In the genomic region with DNA sequence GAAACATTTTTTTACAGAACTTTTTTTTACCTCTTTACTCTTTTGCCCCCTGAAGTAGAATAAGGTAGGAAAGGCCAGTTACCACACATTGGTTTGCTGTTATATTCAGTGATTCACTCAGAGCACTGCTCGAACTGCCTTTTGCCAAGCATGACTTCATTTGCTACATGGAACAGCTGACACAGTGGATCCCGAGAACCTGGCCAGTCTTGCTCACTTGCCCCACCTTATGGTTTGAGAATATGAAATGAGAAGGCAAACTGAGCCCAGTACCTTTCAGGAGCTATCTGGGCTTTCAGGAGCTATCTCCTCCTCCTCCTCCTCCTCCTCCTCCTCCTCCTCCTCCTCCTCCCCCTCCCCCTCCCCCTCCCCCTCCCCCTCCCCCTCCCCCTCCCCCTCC, we compare ENCODE assay signal across 10 mouse cellular contexts. TPM values are rescaled to one million over a fixed set of nuclear protein-coding genes. Genes with fewer than 3 reads are reported as not detected.
A peak's percentile ranks its signal among the peaks of the same experiment; 100 is the strongest.
DNase-seq lines count a peak whose midpoint lies in the region; ATAC-seq lines count a peak whose summit lies in the region.
"Had no signal": no experiment of that assay in that cellular context is flagged by ENCODE, and none has a peak within 500 bp of the region (broad histone marks: within the 10 kb centered on the region; RNA-seq: fewer than 3 reads in every experiment).

No protein-coding gene starts in this region.

- no peaks in the 10 kb centered on the region for H3K4me1 ChIP-seq in heart, embryonic 12.5 days (replicated peaks)
- H3K4me1 ChIP-seq: lung, embryonic 15.5 days had no signal

- no peak for ATAC-seq in heart, embryonic 12.5 days (ENCODE audit: insufficient number of reproducible peaks, low FRiP score)
- peak; percentile 55; the same call in 1 of the 2 replicates for ATAC-seq in megakaryocyte-erythroid progenitor cell, adult 5-6 weeks (replicated peaks; ENCODE audit: low FRiP score, low TSS enrichment, poor library complexity, severe bottlenecking)

- H3K27me3 ChIP-seq in heart, embryonic 12.5 days (replicated peaks), result no peaks in the 10 kb centered on the region
- H3K27me3 ChIP-seq: heart, embryonic 13.5 days; lung, embryonic 15.5 days had no signal

- WGBS in heart, embryonic 12.5 days, result 42% methylated on average over 2 of the region's 2 CpGs

- no peak overlapping the region for H3K4me3 ChIP-seq in heart, embryonic 12.5 days
- H3K4me3 ChIP-seq: heart, embryonic 13.5 days; lung, embryonic 15.5 days had no signal

- H3K36me3 ChIP-seq in heart, embryonic 12.5 days, result peaks cover 5% of the 10 kb centered on the region

- H3K27ac ChIP-seq in heart, embryonic 12.5 days (ENCODE audit: poor library complexity, severe bottlenecking), result no peak overlapping the region
- H3K27ac ChIP-seq: heart, embryonic 13.5 days; lung, embryonic 15.5 days had no signal

- peak; percentile 94 for DNase-seq in heart, adult 11 months
- DNase-seq in 3134 (ENCODE audit: extremely low read depth, insufficient read length, low spot score) (peak; percentile 36), adipocyte (ENCODE audit: low spot score) (peak; percentile 30)
- peak; percentile 40 for DNase-seq in gastrocnemius, postnatal 14 days
- no peak for DNase-seq in spleen, postnatal 4 days (ENCODE audit: low spot score in 2 of 2)
- DNase-seq in right cerebral cortex, postnatal 4 days, result no peak

- no peak overlapping the region for H3K9ac ChIP-seq in heart, embryonic 12.5 days
- H3K9ac ChIP-seq: heart, embryonic 13.5 days; lung, embryonic 15.5 days had no signal

- H3K9me3 ChIP-seq in heart, embryonic 12.5 days (replicated peaks), result no peaks in the 10 kb centered on the region
- H3K9me3 ChIP-seq: heart, embryonic 13.5 days; lung, embryonic 15.5 days had no signal

- intact Hi-C loops in gastrocnemius, postnatal 14 days (cut with DNase I; ENCODE audit: low total_unique reads), result no loop called here

- no peak overlapping the region for H3K4me2 ChIP-seq in heart, embryonic 12.5 days
- H3K4me2 ChIP-seq: heart, embryonic 13.5 days; lung, embryonic 15.5 days had no signal

RNA-seq across cellular contexts. Expression of a gene that starts 22.2 kb away (rescaled TPM):
- 21.0 and 25.9 TPM in 2 replicates for polyA plus RNA-seq in heart, embryonic 12.5 days (2016; fragmentation: Nextera tagmentation; extraction: Ambion mirVana)
- total RNA-seq in gastrocnemius, postnatal 14 days (2021), result 10 to 100 TPM; 56.2 to 57.3 TPM
- total RNA-seq in megakaryocyte-erythroid progenitor cell, adult 5-6 weeks (2014; fragmentation: Nextera tagmentation), result 56.3 and 72.3 TPM in 2 replicates
- total RNA-seq in megakaryocyte-erythroid progenitor cell, adult 5-6 weeks (2017), result 29.4 and 145 TPM in 2 replicates

RNA-seq across cellular contexts. Expression of a gene that starts 37.3 kb away (rescaled TPM):
- 19.9 and 20.2 TPM in 2 replicates for polyA plus RNA-seq in heart, embryonic 12.5 days (2016; fragmentation: Nextera tagmentation; extraction: Ambion mirVana)
- total RNA-seq in gastrocnemius, postnatal 14 days (2021), result 1 to 10 TPM; 4.1 to 5.4 TPM
- 9.8 and 14.1 TPM in 2 replicates for total RNA-seq in megakaryocyte-erythroid progenitor cell, adult 5-6 weeks (2014; fragmentation: Nextera tagmentation)
- 1.3 and 4.6 TPM in 2 replicates for total RNA-seq in megakaryocyte-erythroid progenitor cell, adult 5-6 weeks (2017)

RNA-seq across cellular contexts. Expression of a gene that starts 53.0 kb away (rescaled TPM):
- 124 and 130 TPM in 2 replicates for polyA plus RNA-seq in heart, embryonic 12.5 days (2016; fragmentation: Nextera tagmentation; extraction: Ambion mirVana)
- 10 to 100 TPM; 20.9 to 23.8 TPM for total RNA-seq in gastrocnemius, postnatal 14 days (2021)
- total RNA-seq in megakaryocyte-erythroid progenitor cell, adult 5-6 weeks (2014; fragmentation: Nextera tagmentation), result 2.3 and 3.6 TPM in 2 replicates
- 0.34 and 1.7 TPM in 2 replicates for total RNA-seq in megakaryocyte-erythroid progenitor cell, adult 5-6 weeks (2017)

Comparison
In these comparisons a context has a peak if more than half of its experiments do, and no peak if none do; other contexts are left out.
1. DNase-seq: peak in heart, adult 11 months (single experiment), 3134 (single experiment), adipocyte (single experiment) and gastrocnemius, postnatal 14 days (single experiment); none in spleen, postnatal 4 days (0 of 2) and right cerebral cortex, postnatal 4 days (single experiment).
2. RNA of a gene that starts 53.0 kb away (total RNA-seq): 20.9 to 23.8 TPM in gastrocnemius, postnatal 14 days; 0.34 to 3.6 TPM in megakaryocyte-erythroid progenitor cell, adult 5-6 weeks; every median in the first group is over 4 times any median in the second.